Mouse (Mus musculus): ENCODE results near the gene Acot4. TPM values are rescaled to one million over a fixed set of nuclear protein-coding genes. Genes with fewer than 3 reads are reported as not detected.
A peak's percentile ranks its signal among the peaks of the same experiment; 100 is the strongest.
"Not testable (repeated sequence)": the region's sequence is repeated elsewhere in the genome, so short reads cannot be mapped to it uniquely, and the experiment has no call there.

Acot4 gene
- polyA plus RNA-seq, 2 experiments: 5.0 to 8.4 TPM

DNA sequence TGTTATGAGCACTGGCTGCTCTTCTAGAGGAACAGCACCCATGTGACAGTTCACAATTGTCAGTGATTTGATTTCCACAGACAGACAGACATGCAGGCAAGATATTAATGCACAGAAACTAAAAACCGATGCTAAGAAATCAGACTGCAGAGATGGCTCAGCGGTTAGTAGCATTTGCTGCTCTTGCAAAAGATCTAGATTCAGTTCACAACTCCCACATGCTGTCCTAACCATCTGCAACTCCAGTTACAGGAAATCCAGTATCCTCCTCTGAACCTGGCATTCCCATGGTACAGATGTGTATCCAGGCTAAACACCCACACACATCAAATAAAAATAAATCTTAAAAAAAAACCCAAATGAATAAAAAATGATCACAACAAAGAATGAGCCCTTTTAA is 33.5 kb downstream of the Acot4 start:
- Histone ChIP-seq H3K27ac (no peak overlapping the region), H3K9ac (replicated peaks) (no peak overlapping the region), H3K9me3 (ENCODE audit: control insufficient read depth, low read length) (no peaks in the 10 kb centered on the region), H3K4me2 (ENCODE audit: low read depth) (no peak overlapping the region), H3K36me3 (replicated peaks; ENCODE audit: control insufficient read depth, insufficient read depth, low read depth) (no peaks in the 10 kb centered on the region), H3K4me3 (ENCODE audit: insufficient read depth in 1 of 2, low read depth in 2 of 2, low read length in 2 of 2) (no peak overlapping the region), H3K27me3 (ENCODE audit: control insufficient read depth, insufficient read depth, low read length) (peaks cover 14% of the 10 kb centered on the region), H3K4me1 (replicated peaks; ENCODE audit: control insufficient read depth in 2 of 2, insufficient read depth in 2 of 2, low read length in 1 of 2) (no peaks in the 10 kb centered on the region)
- DNase-seq (ENCODE audit: low read depth in 3 of 3, low spot score in 3 of 3): no peak
- TF ChIP-seq CTCF (IDR thresholded peaks at IDR 0.05; ENCODE audit: low read depth) (no peak), EP300 (IDR thresholded peaks at IDR 0.05; ENCODE audit: low read depth) (no peak)
- WGBS (ENCODE audit: insufficient replicate concordance): 63% methylated on average over 2 of the region's 2 CpGs
- no peak for ATAC-seq (ENCODE audit: insufficient read depth)

DNA sequence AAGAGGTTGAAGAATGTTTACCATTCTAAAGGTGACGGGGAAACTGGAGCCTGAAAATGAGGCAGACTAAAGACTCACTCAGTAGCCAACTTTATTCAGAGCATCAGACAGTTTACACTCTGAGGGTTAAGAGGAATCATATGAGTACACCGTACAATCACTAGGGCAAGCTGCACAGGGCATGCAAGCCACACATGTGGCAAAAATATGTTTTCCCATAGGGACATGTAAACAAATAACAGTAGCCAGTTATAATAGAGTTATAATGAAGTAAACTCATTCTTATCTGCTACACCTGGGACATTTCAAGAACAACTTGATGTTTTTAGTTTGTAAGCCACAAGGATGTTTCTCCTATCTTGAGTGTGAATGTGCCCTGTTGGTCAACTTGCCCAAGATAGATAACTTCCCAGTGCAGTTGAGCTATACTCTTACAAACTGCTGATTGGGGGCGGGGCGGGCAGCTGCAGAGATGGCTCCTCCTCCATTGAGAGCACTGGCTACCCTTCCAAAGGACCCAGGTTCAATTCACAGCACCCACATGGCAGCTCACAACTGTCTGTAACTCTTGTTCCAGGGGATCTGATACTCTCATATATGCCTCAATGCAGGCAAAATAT is 39.3 kb downstream of the Acot4 start:
- 64% methylated on average over 4 of the region's 4 CpGs for WGBS (ENCODE audit: insufficient replicate concordance)
- Histone ChIP-seq H3K9me3 (ENCODE audit: control insufficient read depth, low read length) (no peaks in the 10 kb centered on the region), H3K9ac (replicated peaks) (no peak overlapping the region), H3K4me2 (ENCODE audit: low read depth) (no peak overlapping the region), H3K4me1 (replicated peaks; ENCODE audit: control insufficient read depth in 2 of 2, insufficient read depth in 2 of 2, low read length in 1 of 2) (no peaks in the 10 kb centered on the region), H3K27ac (no peak overlapping the region), H3K4me3 (ENCODE audit: insufficient read depth in 1 of 2, low read depth in 2 of 2, low read length in 2 of 2) (no peak overlapping the region), H3K36me3 (replicated peaks; ENCODE audit: control insufficient read depth, insufficient read depth, low read depth) (no peaks in the 10 kb centered on the region), H3K27me3 (ENCODE audit: control insufficient read depth, insufficient read depth, low read length) (no peaks in the 10 kb centered on the region; the same call in 1 of the 2 replicates)
- ATAC-seq (ENCODE audit: insufficient read depth) (peak; percentile 43; the same call in 1 of the 2 replicates), DNase-seq (ENCODE audit: low read depth in 3 of 3, low spot score in 3 of 3) (no peak)
- TF ChIP-seq CTCF (IDR thresholded peaks at IDR 0.05; ENCODE audit: low read depth): no peak
- TF ChIP-seq EP300 (IDR thresholded peaks at IDR 0.05; ENCODE audit: low read depth): no peak

DNA sequence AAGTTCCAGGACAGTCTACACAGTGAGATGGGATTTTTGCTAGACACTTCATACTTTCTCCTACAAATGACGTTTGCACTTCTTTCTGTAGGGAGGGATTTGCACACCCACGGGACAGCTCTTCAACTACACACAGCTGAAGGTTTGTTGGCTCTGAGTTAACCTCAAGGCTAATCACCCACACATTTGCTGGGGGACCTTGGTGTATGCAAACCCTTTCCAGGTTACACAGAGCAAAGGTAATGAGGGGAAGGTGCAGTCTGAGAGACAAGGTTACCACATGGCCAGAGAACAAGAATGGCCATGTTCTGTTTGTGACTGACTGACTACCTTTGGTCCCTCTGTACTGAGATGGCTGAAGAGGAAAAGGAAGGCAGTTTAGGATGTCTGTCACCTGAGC is 45.7 kb downstream of the Acot4 start:
- H3K9ac ChIP-seq (replicated peaks): no peak overlapping the region
- no peaks in the 10 kb centered on the region for H3K4me1 ChIP-seq (replicated peaks; ENCODE audit: control insufficient read depth in 2 of 2, insufficient read depth in 2 of 2, low read length in 1 of 2)
- H3K4me3 ChIP-seq (ENCODE audit: insufficient read depth in 1 of 2, low read depth in 2 of 2, low read length in 2 of 2): no peak overlapping the region
- ATAC-seq (ENCODE audit: insufficient read depth) (no peak), DNase-seq (ENCODE audit: low read depth in 3 of 3, low spot score in 3 of 3) (no peak)
- H3K4me2 ChIP-seq (ENCODE audit: low read depth): no peak overlapping the region
- no peak overlapping the region for H3K27ac ChIP-seq
- no peaks in the 10 kb centered on the region; the same call in 1 of the 2 replicates for H3K9me3 ChIP-seq (ENCODE audit: control insufficient read depth, low read length)
- 62% methylated on average over 2 of the region's 2 CpGs for WGBS (ENCODE audit: insufficient replicate concordance)
- H3K36me3 ChIP-seq (replicated peaks; ENCODE audit: control insufficient read depth, insufficient read depth, low read depth): no peaks in the 10 kb centered on the region
- TF ChIP-seq CTCF (IDR thresholded peaks at IDR 0.05; ENCODE audit: low read depth) (no peak), EP300 (IDR thresholded peaks at IDR 0.05; ENCODE audit: low read depth) (no peak)
- H3K27me3 ChIP-seq (ENCODE audit: control insufficient read depth, insufficient read depth, low read length): no peaks in the 10 kb centered on the region

DNA sequence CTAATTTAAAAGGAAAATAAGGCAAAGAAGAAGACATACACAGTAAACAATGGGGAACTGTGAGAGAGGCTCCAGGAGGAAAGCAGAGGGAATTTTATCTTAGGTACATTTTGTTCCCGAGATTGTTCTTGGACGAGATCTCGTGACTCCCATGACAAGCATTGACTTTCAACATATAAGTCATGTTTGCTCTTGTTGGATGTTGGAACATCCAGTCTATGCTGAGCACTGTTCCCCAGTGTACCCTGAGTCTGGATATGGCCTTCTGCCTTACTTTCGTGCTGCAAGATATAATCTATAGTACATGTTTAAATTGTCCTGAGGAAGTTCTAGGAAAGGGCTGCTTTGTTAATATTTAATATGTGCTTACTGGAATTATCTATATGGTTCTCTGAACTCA is 46.4 kb downstream of the Acot4 start:
- ATAC-seq (ENCODE audit: insufficient read depth) (no peak), DNase-seq (ENCODE audit: low read depth in 3 of 3, low spot score in 3 of 3) (no peak)
- WGBS (ENCODE audit: insufficient replicate concordance): 56% methylated on average over 4 of the region's 4 CpGs
- Histone ChIP-seq H3K4me2 (ENCODE audit: low read depth) (no peak overlapping the region), H3K4me3 (ENCODE audit: insufficient read depth in 1 of 2, low read depth in 2 of 2, low read length in 2 of 2) (no peak overlapping the region), H3K4me1 (replicated peaks; ENCODE audit: control insufficient read depth in 2 of 2, insufficient read depth in 2 of 2, low read length in 1 of 2) (no peaks in the 10 kb centered on the region), H3K9ac (replicated peaks) (no peak overlapping the region), H3K36me3 (replicated peaks; ENCODE audit: control insufficient read depth, insufficient read depth, low read depth) (no peaks in the 10 kb centered on the region), H3K27ac (no peak overlapping the region), H3K27me3 (ENCODE audit: control insufficient read depth, insufficient read depth, low read length) (no peaks in the 10 kb centered on the region), H3K9me3 (ENCODE audit: control insufficient read depth, low read length) (no peaks in the 10 kb centered on the region; the same call in 1 of the 2 replicates)
- no peak for TF ChIP-seq CTCF (IDR thresholded peaks at IDR 0.05; ENCODE audit: low read depth)
- no peak for TF ChIP-seq EP300 (IDR thresholded peaks at IDR 0.05; ENCODE audit: low read depth)

DNA sequence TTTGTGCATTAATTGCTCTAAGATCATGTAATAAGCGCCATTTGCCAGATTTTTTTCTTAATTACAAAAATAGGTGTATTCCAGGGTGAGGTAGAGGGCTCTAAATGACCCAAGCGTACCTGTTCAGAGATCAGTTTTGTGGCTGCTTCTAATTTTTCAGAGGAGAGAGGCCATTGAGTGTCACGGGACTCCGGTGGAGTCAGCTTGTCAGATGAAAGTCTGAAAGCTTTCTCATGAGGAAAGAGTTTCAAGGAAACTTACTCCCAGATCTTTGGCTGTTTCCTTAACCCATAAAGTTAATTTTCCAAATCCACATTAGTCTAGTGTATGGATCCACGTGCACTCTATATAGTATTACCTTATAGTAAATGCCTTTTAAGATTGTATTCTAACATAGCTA is 56.5 kb downstream of the Acot4 start:
- not testable (repeated sequence) for ATAC-seq (ENCODE audit: insufficient read depth); H3K9ac ChIP-seq (replicated peaks); DNase-seq (ENCODE audit: low read depth in 3 of 3, low spot score in 3 of 3); H3K4me3 ChIP-seq (ENCODE audit: insufficient read depth in 1 of 2, low read depth in 2 of 2, low read length in 2 of 2); H3K4me1 ChIP-seq (replicated peaks; ENCODE audit: control insufficient read depth in 2 of 2, insufficient read depth in 2 of 2, low read length in 1 of 2); H3K9me3 ChIP-seq (ENCODE audit: control insufficient read depth, low read length); H3K36me3 ChIP-seq (replicated peaks; ENCODE audit: control insufficient read depth, insufficient read depth, low read depth); H3K27ac ChIP-seq; H3K4me2 ChIP-seq (ENCODE audit: low read depth); H3K27me3 ChIP-seq (ENCODE audit: control insufficient read depth, insufficient read depth, low read length)
- WGBS (ENCODE audit: insufficient replicate concordance): 67% methylated on average over 5 of the region's 5 CpGs

Other genes starting within 250 kb of the Acot4 start
- gene Numb, start 116.4 kb upstream of the Acot4 start, polyA plus RNA-seq (2012; rRNA removed): 13.1 and 14.0 TPM in 2 replicates
- gene Numb, start 116.4 kb upstream of the Acot4 start, polyA plus RNA-seq (2014; fragmentation: Nextera tagmentation; extraction: Ambion mirVana): 9.7 and 11.3 TPM in 2 replicates
- 7.8 and 8.1 TPM in 2 replicates for gene Riox1, start 87.8 kb upstream of the Acot4 start, polyA plus RNA-seq (2012; rRNA removed)
- 6.8 and 7.3 TPM in 2 replicates for gene Riox1, start 87.8 kb upstream of the Acot4 start, polyA plus RNA-seq (2014; fragmentation: Nextera tagmentation; extraction: Ambion mirVana)
- not detected in 2 replicates for gene Heatr4, start 53.5 kb upstream of the Acot4 start, polyA plus RNA-seq (2012; rRNA removed)
- not detected in 2 replicates for gene Heatr4, start 53.5 kb upstream of the Acot4 start, polyA plus RNA-seq (2014; fragmentation: Nextera tagmentation; extraction: Ambion mirVana)
- 2.7 and 2.9 TPM in 2 replicates for gene Acot2, start 50.5 kb upstream of the Acot4 start, polyA plus RNA-seq (2012; rRNA removed)
- gene Acot2, start 50.5 kb upstream of the Acot4 start, polyA plus RNA-seq (2014; fragmentation: Nextera tagmentation; extraction: Ambion mirVana): 5.5 and 6.0 TPM in 2 replicates
- gene Acot1, start 28.9 kb upstream of the Acot4 start, polyA plus RNA-seq (2012; rRNA removed): 12.8 and 14.7 TPM in 2 replicates
- 28.3 and 35.7 TPM in 2 replicates for gene Acot1, start 28.9 kb upstream of the Acot4 start, polyA plus RNA-seq (2014; fragmentation: Nextera tagmentation; extraction: Ambion mirVana)
- not detected in 2 replicates for gene Gm49366, start 556 bp downstream of the Acot4 start, polyA plus RNA-seq (2012; rRNA removed)
- gene Gm49366, start 556 bp downstream of the Acot4 start, polyA plus RNA-seq (2014; fragmentation: Nextera tagmentation; extraction: Ambion mirVana): not detected in 2 replicates
- 2.0 and 2.6 TPM in 2 replicates for gene Acot3, start 13.8 kb downstream of the Acot4 start, polyA plus RNA-seq (2012; rRNA removed)
- 3.7 and 4.4 TPM in 2 replicates for gene Acot3, start 13.8 kb downstream of the Acot4 start, polyA plus RNA-seq (2014; fragmentation: Nextera tagmentation; extraction: Ambion mirVana)
- not detected in 2 replicates for gene Acot5, start 30.9 kb downstream of the Acot4 start, polyA plus RNA-seq (2012; rRNA removed)
- not detected in 2 replicates for gene Acot5, start 30.9 kb downstream of the Acot4 start, polyA plus RNA-seq (2014; fragmentation: Nextera tagmentation; extraction: Ambion mirVana)
- gene Acot6, start 62.3 kb downstream of the Acot4 start, polyA plus RNA-seq (2012; rRNA removed): 0.87 and 1.0 TPM in 2 replicates
- gene Acot6, start 62.3 kb downstream of the Acot4 start, polyA plus RNA-seq (2014; fragmentation: Nextera tagmentation; extraction: Ambion mirVana): 0.48 and 0.77 TPM in 2 replicates
- gene Dnal1, start 76.0 kb downstream of the Acot4 start, polyA plus RNA-seq (2012; rRNA removed): 0.39 and 0.44 TPM in 2 replicates
- gene Dnal1, start 76.0 kb downstream of the Acot4 start, polyA plus RNA-seq (2014; fragmentation: Nextera tagmentation; extraction: Ambion mirVana): 0.04 and 0.15 TPM in 2 replicates
- gene Pnma1, start 110.1 kb downstream of the Acot4 start, polyA plus RNA-seq (2012; rRNA removed): 0.09 and 0.10 TPM in 2 replicates
- gene Pnma1, start 110.1 kb downstream of the Acot4 start, polyA plus RNA-seq (2014; fragmentation: Nextera tagmentation; extraction: Ambion mirVana): 0.05 and 0.11 TPM in 2 replicates
- gene Elmsan1, start 180.5 kb downstream of the Acot4 start, polyA plus RNA-seq (2012; rRNA removed): 3.9 and 4.3 TPM in 2 replicates
- 4.5 and 5.1 TPM in 2 replicates for gene Elmsan1, start 180.5 kb downstream of the Acot4 start, polyA plus RNA-seq (2014; fragmentation: Nextera tagmentation; extraction: Ambion mirVana)
- gene Ptgr2, start 246.9 kb downstream of the Acot4 start, polyA plus RNA-seq (2012; rRNA removed): 7.4 and 13.3 TPM in 2 replicates
- gene Ptgr2, start 246.9 kb downstream of the Acot4 start, polyA plus RNA-seq (2014; fragmentation: Nextera tagmentation; extraction: Ambion mirVana): 22.9 and 24.1 TPM in 2 replicates